Mouse (Mus musculus) brain, embryonic 14.5 days (tissue): ENCODE data around the gene Trim7.

Source experiments
- CTCF ChIP-seq: fragments of 200-500 bp; IDR thresholded peaks from 2 replicates; pipeline ENCODE4 v1.5.1; 2012; ENCODE audit warnings: inconsistent platforms, mild to moderate bottlenecking, moderate library complexity, borderline replicate concordance; ENCODE audit not compliant: insufficient read depth, insufficient read length; ENCODE audit errors: extremely low read depth
- POLR2A ChIP-seq: fragments of 200-500 bp; IDR thresholded peaks from 2 replicates; pipeline ENCODE4 v1.6.1; 2012; ENCODE audit warnings: mild to moderate bottlenecking, inconsistent platforms, borderline replicate concordance; ENCODE audit not compliant: poor library complexity, insufficient read depth, insufficient read length, severe bottlenecking; ENCODE audit errors: extremely low read depth

GRCm38 (mm10) chr11:48852624-48853473, 26.9 kb downstream of the Trim7 start:
- no peak for TF ChIP-seq POLR2A
- no peak for TF ChIP-seq CTCF
